Mouse (Mus musculus): ENCODE results near the gene Sergef.

DNA sequence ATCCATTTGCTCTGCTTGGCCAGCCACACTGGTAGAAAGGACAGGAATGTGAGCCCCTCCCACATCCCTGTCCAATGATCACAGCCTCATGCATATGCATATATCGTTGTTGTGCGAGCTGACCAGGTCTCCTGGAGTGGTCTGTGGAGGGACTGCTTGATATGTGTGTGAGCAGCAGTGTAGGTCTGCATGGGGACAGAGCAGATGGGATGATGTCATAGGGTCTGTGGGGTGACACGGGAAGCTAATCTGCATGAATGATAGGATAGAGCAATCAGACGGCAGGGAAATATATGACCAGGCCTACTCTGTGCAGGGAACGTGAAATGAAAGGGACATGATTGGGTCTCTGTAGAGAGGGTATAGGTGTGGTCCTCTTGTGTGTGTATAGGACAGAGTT lies 205.7 kb downstream of the Sergef start:
- no peak for TF ChIP-seq CTCF (IDR thresholded peaks at IDR 0.05; ENCODE audit: borderline replicate concordance, control insufficient read depth, extremely low read depth, insufficient read depth, low read length, poor library complexity)
- TF ChIP-seq POLR2A (IDR thresholded peaks at IDR 0.05; ENCODE audit: control insufficient read depth, extremely low read depth, insufficient read depth, low read length, poor library complexity), result no peak

Data from thymus, adult 2 months (tissue).